Mouse (Mus musculus) gastrocnemius, postnatal 36 days (tissue): ENCODE results near the gene Dok3. TPM values are rescaled to one million over a fixed set of nuclear protein-coding genes. Genes with fewer than 3 reads are reported as not detected.
"Not testable (repeated sequence)": the region's sequence is repeated elsewhere in the genome, so short reads cannot be mapped to it uniquely, and the experiment has no call there.

Source experiments
- DNase-seq, 2 experiments: peaks; one replicate each; pipeline ENCODE4 v3.0.0; 2022
- intact Hi-C: fragments of 180-260 bp; cut with DNase I; formaldehyde crosslinking; loops from one replicate; pipeline ENCODE4 v1.15.1; 2025
- long read RNA-seq, 2 experiments: library from polyadenylated mRNA; stranded (forward); transcript quantifications; one replicate each; pipeline ENCODE4 v2.0.0; 2021
- total RNA-seq, 2 experiments: library from RNA; stranded (reverse); gene quantifications; 2 replicates each; pipeline ENCODE4 v1.2.3; 2021

Gene Dok3
- 1 to 10 TPM in 1 of 2 experiments, under 1 TPM in 1; 0.74 to 1.2 TPM for total RNA-seq
- long read RNA-seq, experiment 1, partial matches to known transcripts = 0 of 1 reads
- long read RNA-seq, experiment 1, other reads (novel, unspliced or antisense) = 1 of 1 reads
- long read RNA-seq, experiment 2 = 0 reads

GRCm38 (mm10) chr13:55529198-55529915, at the start of gene Dok3:
TSS of gene Dok3 (minus strand) at chr13:55529296.
- intact Hi-C loops = no loop called here
- no peak for DNase-seq

GRCm38 (mm10) chr13:55578086-55578485, 49.0 kb upstream of the Dok3 start:
- intact Hi-C loops = loop anchor here (5.0 kb wide), 1 partner anchor 36 kb away; no protein-coding TSS in a partner anchor
- DNase-seq = no peak

GRCm38 (mm10) chr13:55576872-55577271, 47.8 kb upstream of the Dok3 start:
- intact Hi-C loops = loop anchor here (5.0 kb wide), 1 partner anchor 35 kb away; no protein-coding TSS in a partner anchor
- DNase-seq = not testable (repeated sequence)

- DNase-seq = no peak
- intact Hi-C loops = loop anchor here (5.0 kb wide), 1 partner anchor 34 kb away; no protein-coding TSS in a partner anchor
These were observed 46.8 kb upstream of the Dok3 start for GRCm38 (mm10) chr13:55575932-55576331.

GRCm38 (mm10) chr13:55574321-55574720, 45.2 kb upstream of the Dok3 start:
- DNase-seq = no peak
- intact Hi-C loops = no loop called here

GRCm38 (mm10) chr13:55573432-55573831, 44.3 kb upstream of the Dok3 start, which contains the start of gene Tmed9:
TSS of gene Tmed9 (plus strand) at chr13:55573732.
- no peak for DNase-seq
- intact Hi-C loops = no loop called here

GRCm38 (mm10) chr13:55571977-55572376, 42.9 kb upstream of the Dok3 start:
- intact Hi-C loops = no loop called here
- no peak for DNase-seq

- intact Hi-C loops = no loop called here
- DNase-seq = peak; percentile 92 to 94
These were observed 42.1 kb upstream of the Dok3 start, which contains the start of gene Fam193b for GRCm38 (mm10) chr13:55571027-55571751. TSS of gene Fam193b (minus strand) at chr13:55571120.

GRCm38 (mm10) chr13:55570286-55570973, 41.3 kb upstream of the Dok3 start:
- intact Hi-C loops = no loop called here
- peak in 1 of 2 experiments; percentile 40 for DNase-seq

- no peak for DNase-seq
- intact Hi-C loops = no loop called here
These were observed 40.7 kb upstream of the Dok3 start for GRCm38 (mm10) chr13:55569726-55570285.

- intact Hi-C loops, DNase-seq: not testable (repeated sequence)
These were observed 39.4 kb upstream of the Dok3 start for GRCm38 (mm10) chr13:55568524-55568923.

GRCm38 (mm10) chr13:55567949-55568348, 38.9 kb upstream of the Dok3 start:
- DNase-seq = no peak
- intact Hi-C loops = no loop called here

GRCm38 (mm10) chr13:55567001-55567400, 37.9 kb upstream of the Dok3 start:
- intact Hi-C loops = no loop called here
- DNase-seq = no peak

- no peak for DNase-seq
- intact Hi-C loops = no loop called here
These were observed 34.3 kb upstream of the Dok3 start for GRCm38 (mm10) chr13:55563266-55563879.

- intact Hi-C loops = no loop called here
- DNase-seq = no peak
These were observed 28.4 kb upstream of the Dok3 start for GRCm38 (mm10) chr13:55557499-55557898.

- no peak for DNase-seq
- intact Hi-C loops = no loop called here
These were observed 26.8 kb upstream of the Dok3 start for GRCm38 (mm10) chr13:55555921-55556320.

- intact Hi-C loops = no loop called here
These were observed 20.0 kb upstream of the Dok3 start for GRCm38 (mm10) chr13:55549061-55549460.

GRCm38 (mm10) chr13:55548426-55548825, 19.3 kb upstream of the Dok3 start:
- no peak for DNase-seq
- intact Hi-C loops = no loop called here

More at GRCm38 (mm10) chr13:55549061-55549460, 20.0 kb upstream of the Dok3 start:
- no peak for DNase-seq

GRCm38 (mm10) chr13:55547916-55548315, 18.8 kb upstream of the Dok3 start:
- no peak for DNase-seq
- intact Hi-C loops = no loop called here

GRCm38 (mm10) chr13:55544792-55545191, 15.7 kb upstream of the Dok3 start:
- intact Hi-C loops = loop anchor here (5.0 kb wide), 1 partner anchor 33 kb away; no protein-coding TSS in a partner anchor

More at GRCm38 (mm10) chr13:55544792-55545191, 15.7 kb upstream of the Dok3 start:
- DNase-seq = no peak
